Mouse (Mus musculus) spleen, adult 2 months (tissue): ENCODE measurements around the gene Marf1.

Source experiments
- CTCF ChIP-seq: fragments of 200-500 bp; IDR thresholded peaks from 2 replicates; pipeline ENCODE4 v1.5.1; 2011; ENCODE audit warnings: mild to moderate bottlenecking, inconsistent platforms; ENCODE audit not compliant: insufficient read depth, insufficient read length, insufficient replicate concordance; ENCODE audit errors: extremely low read depth
- POLR2A ChIP-seq: fragments of 200-500 bp; IDR thresholded peaks from 2 replicates; pipeline ENCODE4 v1.6.1; 2011; ENCODE audit warnings: low read depth, low read length, inconsistent platforms

DNA sequence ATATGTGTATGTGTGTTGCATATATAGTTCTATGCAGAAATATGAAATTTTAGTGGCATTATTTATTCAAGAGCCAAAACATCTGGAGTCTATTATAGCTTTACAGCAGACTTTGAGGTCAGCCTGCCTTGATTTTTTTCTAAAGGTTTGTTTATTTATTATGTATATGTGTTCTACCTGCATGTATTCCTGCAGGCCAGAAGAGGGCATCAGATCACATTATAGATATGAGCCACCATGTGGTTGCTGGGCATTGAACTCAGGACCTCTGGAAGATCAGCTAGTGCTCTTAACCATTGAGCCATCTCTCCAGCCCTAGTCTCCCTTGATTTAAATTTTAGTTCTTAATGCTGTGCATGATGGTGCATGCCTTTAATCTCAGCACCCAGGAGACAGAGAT is 15.4 kb downstream of the Marf1 start:
- no peak for TF ChIP-seq POLR2A
- TF ChIP-seq CTCF, result no peak
